Mouse (Mus musculus) cerebellum, adult (tissue): ENCODE data around the gene Commd3.

Source experiments
- ATAC-seq: cut with Nextera tagmentation; 2 replicates; pipeline ENCODE4 v1.9.2; 2017; ENCODE audit warnings: mild to moderate bottlenecking, moderate library complexity, mixed read lengths; ENCODE audit not compliant: insufficient number of reproducible peaks, low FRiP score, low TSS enrichment

Gene Commd3

GRCm38 (mm10) chr2:18672133-18672765 lies at the start of gene Commd3:
Commd3 (plus strand) TSS chr2:18672384.
- peak; percentile 94 for ATAC-seq

DNA sequence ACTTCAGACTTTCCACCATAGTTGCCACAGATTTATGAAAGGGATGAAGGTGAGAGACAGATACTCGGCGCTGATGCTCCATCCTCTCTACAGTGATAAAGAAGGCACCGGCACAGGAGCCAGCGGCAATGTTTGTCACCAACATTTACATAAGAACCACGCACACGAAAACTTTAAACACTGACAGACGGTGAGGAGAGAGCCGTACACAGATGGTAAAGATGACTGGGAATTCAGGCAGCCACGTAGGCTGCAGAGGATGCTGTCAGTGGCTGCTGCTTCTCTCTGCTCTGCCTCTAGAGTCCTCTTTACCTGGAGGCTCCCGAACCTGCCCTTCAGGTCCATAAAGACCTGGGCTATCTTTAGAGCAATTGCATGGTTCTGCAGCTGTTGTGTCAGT lies 49.0 kb upstream of the Commd3 start:
- no peak for ATAC-seq

GRCm38 (mm10) chr2:18630547-18630946 lies 41.6 kb upstream of the Commd3 start:
- no peak for ATAC-seq

DNA sequence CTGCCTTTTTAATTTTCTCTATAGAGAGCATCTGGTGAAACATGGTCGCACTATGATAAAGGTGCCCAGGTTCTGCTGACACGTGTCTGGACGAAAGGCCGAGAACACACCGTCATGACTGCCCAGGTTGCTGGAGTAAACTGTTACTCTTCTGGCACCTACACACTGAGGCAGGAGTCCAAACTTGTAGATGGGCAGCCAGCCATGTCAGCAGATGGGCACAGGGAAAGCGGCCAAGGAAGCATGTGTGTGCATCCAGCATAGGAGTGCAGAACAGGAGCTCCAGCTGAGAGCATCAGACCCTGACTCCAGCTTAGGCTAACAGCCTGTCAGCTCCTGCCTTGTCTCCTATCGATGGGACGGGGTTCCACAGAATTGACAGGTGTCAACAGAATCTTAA lies 37.1 kb upstream of the Commd3 start:
- ATAC-seq = peak; percentile 93

- ATAC-seq = no peak
Observed at GRCm38 (mm10) chr2:18648563-18648962, 23.6 kb upstream of the Commd3 start.

- no peak for ATAC-seq
Observed at GRCm38 (mm10) chr2:18654821-18655220, 17.4 kb upstream of the Commd3 start.

- no peak for ATAC-seq
Observed at GRCm38 (mm10) chr2:18664003-18664402, 8.2 kb upstream of the Commd3 start.

DNA sequence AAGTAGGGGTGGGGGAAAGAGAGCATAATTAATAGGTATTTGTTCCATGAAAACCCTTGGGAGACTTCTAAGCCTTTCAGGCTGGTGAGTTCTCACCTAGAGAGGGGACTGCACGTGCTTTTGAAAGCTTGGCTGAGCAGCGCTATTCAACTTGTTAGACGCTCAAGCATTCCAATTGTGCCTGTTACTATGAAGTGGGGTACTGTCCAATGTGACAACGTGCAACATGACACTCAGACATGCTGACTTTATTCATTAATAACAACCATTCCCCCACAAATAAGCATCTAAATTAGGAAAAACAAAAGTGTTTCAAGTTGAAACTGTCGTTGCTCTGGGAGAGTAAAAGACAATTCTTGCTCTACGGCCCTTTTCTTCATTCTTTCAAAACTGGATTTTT lies 1.1 kb upstream of the Commd3 start:
- ATAC-seq = no peak

GRCm38 (mm10) chr2:18672766-18673164 lies 581 bp downstream of the Commd3 start:
- ATAC-seq = no peak

DNA sequence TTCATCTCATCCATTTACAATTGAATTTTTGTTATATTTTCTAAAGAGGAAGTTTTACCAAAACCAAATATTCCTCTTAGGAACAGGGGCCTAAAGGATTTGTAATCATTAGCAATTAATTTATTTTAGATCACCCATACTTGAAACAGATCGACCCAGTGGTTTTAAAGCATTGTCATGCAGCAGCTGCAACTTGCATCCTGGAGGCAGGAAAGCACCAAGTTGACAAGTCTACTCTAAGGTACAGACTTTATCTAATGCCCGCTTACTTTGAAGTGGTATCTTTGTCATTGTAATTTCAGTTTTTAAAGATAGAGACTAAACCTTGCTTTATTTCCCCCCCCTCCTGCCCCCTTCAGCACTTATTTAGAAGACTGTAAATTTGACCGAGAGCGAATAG lies 1.6 kb downstream of the Commd3 start:
- no peak for ATAC-seq

GRCm38 (mm10) chr2:18674193-18674902 lies 2.2 kb downstream of the Commd3 start:
- no peak for ATAC-seq

- no peak for ATAC-seq
Observed at GRCm38 (mm10) chr2:18675681-18676456, 3.7 kb downstream of the Commd3 start.

GRCm38 (mm10) chr2:18676457-18676935 lies 4.3 kb downstream of the Commd3 start:
- peak; percentile 52 for ATAC-seq

DNA sequence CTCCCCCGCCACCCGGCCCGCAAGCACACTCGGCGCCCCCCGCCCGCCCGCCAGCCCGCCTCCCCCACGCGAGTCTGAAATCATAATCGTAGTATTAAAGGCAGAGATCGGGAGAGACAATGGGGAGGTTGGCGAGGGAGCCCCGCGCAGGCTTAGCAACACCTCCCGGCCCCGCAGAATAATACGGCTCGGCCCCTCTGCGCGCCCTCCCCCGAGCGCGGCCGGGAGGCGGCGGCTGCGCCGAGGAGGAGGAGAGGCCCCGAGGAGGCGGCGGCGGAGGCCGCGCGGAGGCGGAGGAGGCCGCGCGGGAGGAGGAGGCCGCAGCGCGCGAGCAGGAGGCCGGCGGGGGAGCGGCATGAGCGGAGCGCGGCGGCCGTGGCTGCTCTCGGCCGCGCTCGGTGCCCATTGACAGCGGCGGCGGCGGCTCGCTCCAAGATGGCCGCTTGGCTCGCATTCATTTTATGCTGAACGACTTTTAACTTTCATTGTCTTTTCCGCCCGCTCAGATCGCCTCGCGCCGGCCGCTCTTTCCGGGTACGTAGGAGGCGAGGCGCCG lies 4.8 kb downstream of the Commd3 start, which contains the start of gene Bmi1:
TSS of gene Bmi1 (plus strand) at position 83 of the 556 bp plus-strand sequence.
- peak; percentile 49 for ATAC-seq

GRCm38 (mm10) chr2:18677631-18678471 lies 5.7 kb downstream of the Commd3 start:
- ATAC-seq = peak; percentile 12; the same call in 1 of the 2 replicates

DNA sequence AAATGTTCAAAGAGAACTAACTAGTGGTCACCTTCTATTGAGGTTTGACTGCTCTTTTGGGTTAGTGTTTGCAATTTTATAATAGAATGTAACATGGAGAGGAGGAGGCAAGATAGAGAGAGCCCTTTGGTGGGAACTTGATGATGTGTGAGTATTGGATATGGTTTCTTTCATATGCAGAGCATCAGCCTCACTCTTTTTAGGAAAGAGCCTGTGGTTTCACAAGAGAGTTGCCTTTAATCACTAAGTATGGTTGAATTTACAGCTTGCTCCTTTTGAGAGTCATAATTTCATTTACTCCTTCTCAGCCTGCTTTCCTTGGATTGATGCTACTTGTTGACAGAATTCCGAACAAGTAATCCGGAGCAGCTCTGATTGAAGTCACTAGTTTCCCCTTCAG lies 7.5 kb downstream of the Commd3 start:
- no peak for ATAC-seq

GRCm38 (mm10) chr2:18680501-18680900 lies 8.3 kb downstream of the Commd3 start:
- ATAC-seq = no peak

- no peak for ATAC-seq
Observed at GRCm38 (mm10) chr2:18680961-18681360, 8.8 kb downstream of the Commd3 start.

- no peak for ATAC-seq
Observed at GRCm38 (mm10) chr2:18684062-18684461, 11.9 kb downstream of the Commd3 start.

GRCm38 (mm10) chr2:18686386-18686785 lies 14.2 kb downstream of the Commd3 start:
- ATAC-seq = no peak
